Mouse (Mus musculus) kidney, adult 2 months (tissue): ENCODE data around the gene Atp5d. TPM values are rescaled to one million over a fixed set of nuclear protein-coding genes. Genes with fewer than 3 reads are reported as not detected.
"Not testable (repeated sequence)": the region's sequence is repeated elsewhere in the genome, so short reads cannot be mapped to it uniquely, and the experiment has no call there.

ENCODE experiments used
- DNase-seq: peaks from one replicate; pipeline ENCODE4 v3.0.0; 2021
- H3K27ac ChIP-seq: fragments of 200-500 bp; 2 replicates; pipeline ENCODE4 v1.5.1; 2012; ENCODE audit warnings: low read depth, low read length, control low read depth, inconsistent platforms; ENCODE audit not compliant: insufficient read depth
- H3K27me3 ChIP-seq: fragments of 200-500 bp; replicated peaks from 2 replicates; pipeline ENCODE4 v1.6.1; 2012; ENCODE audit warnings: mild to moderate bottlenecking, moderate library complexity, low read length, inconsistent platforms; ENCODE audit not compliant: control insufficient read depth, insufficient read depth
- H3K36me3 ChIP-seq: fragments of 200-500 bp; 2 replicates; pipeline ENCODE4 v1.6.1; 2012; ENCODE audit warnings: mild to moderate bottlenecking, moderate library complexity, low read length, inconsistent platforms; ENCODE audit not compliant: control insufficient read depth, insufficient read depth
- H3K4me1 ChIP-seq: fragments of 200-500 bp; 2 replicates; pipeline ENCODE4 v1.6.1; 2011; ENCODE audit warnings: low read length; ENCODE audit not compliant: control insufficient read depth, insufficient read depth
- H3K4me3 ChIP-seq: fragments of 200-500 bp; 2 replicates; pipeline ENCODE4 v1.5.1; 2011; ENCODE audit warnings: mild to moderate bottlenecking, low read depth, low read length, control low read depth; ENCODE audit not compliant: insufficient read depth
- CTCF ChIP-seq: fragments of 200-500 bp; conservative IDR thresholded peaks from 2 replicates; pipeline ENCODE4 v1.5.1; 2011; ENCODE audit warnings: low read depth, mild to moderate bottlenecking, control low read depth, low read length, moderate library complexity, mixed read lengths; ENCODE audit not compliant: insufficient read depth, insufficient read length
- POLR2A ChIP-seq: fragments of 200-500 bp; IDR thresholded peaks from one replicate; pipeline ENCODE4 v1.6.1; 2011; ENCODE audit warnings: low read depth, low read length, control low read depth
- WGBS: fragments of 180-500 bp; shearing (Covaris S2); methylation state at CpG from one replicate; pipeline ENCODE4 v1.1.7; 2018; 5-methylcytosine and 5-hydroxymethylcytosine counted together
- polyA plus RNA-seq: library from polyadenylated mRNA; depleted of rRNA; stranded (reverse); fragments of >200 nt; gene quantifications from 2 replicates; pipeline ENCODE4 v1.2.3, GENCODE M21; 2012

Gene Atp5d
- polyA plus RNA-seq, 1 experiment, result 1,948 TPM

DNA sequence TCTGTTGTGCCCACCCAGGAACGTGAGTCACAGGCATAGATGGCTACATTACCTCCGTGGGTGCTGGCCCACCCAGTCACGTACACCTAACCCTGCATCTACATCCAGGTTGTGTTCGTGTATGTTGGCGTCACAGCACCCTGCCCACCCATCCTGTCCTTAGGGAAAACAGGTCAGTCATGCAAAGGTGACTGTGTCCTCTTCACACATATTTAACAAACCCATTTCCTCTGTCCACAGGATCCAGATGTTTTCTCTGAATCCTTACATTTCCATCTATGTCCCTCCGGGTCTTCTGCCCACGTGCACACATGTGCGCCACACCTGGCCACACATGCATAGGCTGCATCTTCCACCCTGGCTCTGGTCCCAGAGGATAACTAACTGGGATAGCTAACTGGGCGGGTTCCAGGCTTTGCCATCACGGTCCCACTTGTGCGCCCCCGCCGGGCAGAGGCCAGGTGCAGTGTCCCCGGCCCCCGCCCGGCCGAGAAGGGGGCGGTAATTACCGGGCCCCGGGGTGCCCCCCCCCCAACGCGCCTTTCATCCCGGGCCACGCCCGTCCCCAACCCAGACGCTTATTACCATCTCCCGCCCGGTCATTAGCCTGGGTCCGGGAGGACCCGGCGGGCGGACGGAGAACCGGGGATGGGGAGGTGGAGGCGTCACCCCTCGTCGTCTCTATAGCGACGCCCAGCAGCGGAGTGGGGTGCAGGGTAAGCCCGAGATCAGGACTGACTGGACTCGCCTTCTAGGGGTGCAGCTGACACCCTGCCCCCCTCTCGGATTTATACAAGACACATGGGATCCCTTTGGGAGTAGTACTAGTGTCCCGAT is 25.9 kb downstream of the Atp5d start:
- 10% methylated on average over 43 of the region's 44 CpGs for WGBS
- no peak for TF ChIP-seq POLR2A
- no peak for TF ChIP-seq CTCF
- Histone ChIP-seq H3K36me3 (no peaks in the 10 kb centered on the region), H3K4me3 (peak overlapping the region; percentile 36), H3K4me1 (peaks cover 24% of the 10 kb centered on the region), H3K27me3 (no peaks in the 10 kb centered on the region), H3K27ac (peak overlapping the region; percentile 54)
- peak; percentile 50 for DNase-seq

DNA sequence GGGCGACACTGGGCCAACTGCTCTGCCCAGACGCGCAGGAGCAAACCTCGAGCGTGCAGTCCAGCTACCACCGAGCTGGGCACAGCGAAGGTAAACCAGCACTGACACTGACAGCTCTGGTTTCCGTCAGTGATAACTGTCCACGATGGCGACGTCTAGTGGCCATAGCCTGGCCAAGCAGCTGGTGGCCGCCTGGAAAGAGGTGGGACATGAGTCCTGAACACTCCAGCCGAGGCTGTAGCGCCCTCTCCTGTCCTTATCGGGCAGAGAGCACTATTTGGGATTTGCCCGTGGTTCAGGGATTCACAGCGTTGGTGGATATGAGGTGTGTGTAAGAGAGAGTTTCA is 26.5 kb downstream of the Atp5d start:
- Histone ChIP-seq H3K27me3 (no peaks in the 10 kb centered on the region), H3K4me3 (peak overlapping the region; percentile 36), H3K36me3 (no peaks in the 10 kb centered on the region), H3K27ac (peak overlapping the region; percentile 54), H3K4me1 (peaks cover 21% of the 10 kb centered on the region)
- peak; percentile 99 for DNase-seq
- under 1% methylated on average over 17 of the region's 17 CpGs for WGBS
- TF ChIP-seq CTCF (peak; percentile 100; the same call in 1 of the 2 replicates), POLR2A (peak; percentile 82)

DNA sequence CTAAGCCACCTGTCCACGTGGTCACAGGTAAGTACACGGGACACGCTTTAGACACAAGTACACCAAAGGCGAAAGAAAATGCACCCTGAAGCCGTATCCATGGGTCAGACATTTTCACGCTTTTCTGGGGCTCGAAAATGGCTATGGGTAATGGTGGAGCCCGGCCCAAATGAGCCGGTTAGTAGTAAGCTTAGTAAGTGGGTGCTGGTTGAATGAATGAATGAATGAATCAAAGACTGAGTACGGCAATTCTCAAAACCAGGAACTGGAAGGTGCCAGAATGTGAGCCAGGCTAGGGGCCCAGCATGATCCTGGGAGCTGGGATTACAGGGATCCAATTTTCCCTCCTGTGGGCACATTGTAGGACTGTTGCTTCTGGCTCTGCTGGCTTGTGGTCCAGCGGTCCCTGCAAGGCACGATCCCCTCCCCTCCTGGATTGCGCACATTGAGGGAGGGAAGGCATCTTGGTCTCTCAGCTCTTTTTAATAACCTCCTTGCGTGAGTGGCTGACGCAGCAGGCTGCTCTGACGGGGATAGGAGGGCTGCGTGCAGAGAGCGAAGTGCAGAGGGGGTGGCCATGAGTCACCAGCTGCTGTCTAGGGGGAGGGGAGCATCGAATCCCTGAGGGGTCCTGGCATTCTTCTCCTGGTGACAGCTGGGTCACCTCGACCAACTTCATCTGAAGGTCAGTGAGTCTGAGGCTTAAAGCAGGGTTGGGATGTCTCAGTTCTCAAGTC is 27.1 kb downstream of the Atp5d start, which contains the start of gene Cirbp:
TSS of gene Cirbp (plus strand) at position 594 of the 737 bp plus-strand sequence.
- H3K36me3 ChIP-seq, result peaks cover 3% of the 10 kb centered on the region; the same call in 1 of the 2 replicates
- TF ChIP-seq POLR2A, result no peak
- no peaks in the 10 kb centered on the region for H3K27me3 ChIP-seq
- 25% methylated on average over 20 of the region's 20 CpGs for WGBS
- peak within 1 kb of the TSS; percentile 36 for H3K4me3 ChIP-seq
- peak; percentile 68 for DNase-seq
- peaks cover 16% of the 10 kb centered on the region for H3K4me1 ChIP-seq
- H3K27ac ChIP-seq, result peak within 1 kb of the TSS; percentile 54

DNA sequence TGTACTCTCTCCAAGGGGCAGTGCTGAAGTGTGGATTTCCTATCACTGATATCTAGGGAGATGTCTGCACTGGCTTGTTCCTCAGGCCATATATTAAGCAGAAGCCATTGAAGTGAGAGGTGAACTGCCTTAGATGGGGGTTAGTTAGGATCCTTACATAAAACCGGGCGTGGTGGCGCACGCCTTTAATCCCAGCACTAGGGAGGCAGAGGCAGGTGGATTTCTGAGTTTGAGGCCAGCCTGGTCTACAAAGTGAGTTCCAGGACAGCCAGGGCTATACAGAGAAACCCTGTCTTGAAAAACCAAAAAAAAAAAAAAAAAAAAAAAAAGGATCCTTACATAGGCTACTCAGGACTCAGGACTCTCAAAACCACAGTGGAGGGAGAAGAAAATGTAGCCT is 27.7 kb downstream of the Atp5d start:
- WGBS, result 83% methylated on average over 4 of the region's 4 CpGs
- not testable (repeated sequence) for H3K4me3 ChIP-seq, DNase-seq, H3K27ac ChIP-seq, H3K36me3 ChIP-seq, H3K27me3 ChIP-seq
- peaks cover 14% of the 10 kb centered on the region for H3K4me1 ChIP-seq

GRCm38 (mm10) chr10:80167460-80168037 is 29.1 kb downstream of the Atp5d start:
- WGBS, result under 1% methylated on average over 55 of the region's 55 CpGs
- peak; percentile 99 for DNase-seq

GRCm38 (mm10) chr10:80168038-80168661 is 29.7 kb downstream of the Atp5d start:
- Histone ChIP-seq H3K4me3 (peak overlapping the region; percentile 81), H3K27ac (peak overlapping the region; percentile 94), H3K27me3 (no peaks in the 10 kb centered on the region), H3K36me3 (peaks cover 4% of the 10 kb centered on the region; the same call in 1 of the 2 replicates), H3K4me1 (peaks cover 4% of the 10 kb centered on the region)
- DNase-seq, result peak; percentile 97
- WGBS, result under 1% methylated on average over 48 of the region's 48 CpGs
- TF ChIP-seq POLR2A (no peak), CTCF (no peak)

More at GRCm38 (mm10) chr10:80167460-80168037, 29.1 kb downstream of the Atp5d start:
- H3K27me3 ChIP-seq, result no peaks in the 10 kb centered on the region
- H3K36me3 ChIP-seq, result peaks cover 4% of the 10 kb centered on the region; the same call in 1 of the 2 replicates
- H3K27ac ChIP-seq, result peak overlapping the region; percentile 94
- TF ChIP-seq CTCF, result no peak
- TF ChIP-seq POLR2A, result peak; percentile 94
- H3K4me3 ChIP-seq, result peak overlapping the region; percentile 81
- peaks cover 4% of the 10 kb centered on the region for H3K4me1 ChIP-seq
